Comparison of ENCODE assay signal across 16 mouse cellular contexts in the genomic region with DNA sequence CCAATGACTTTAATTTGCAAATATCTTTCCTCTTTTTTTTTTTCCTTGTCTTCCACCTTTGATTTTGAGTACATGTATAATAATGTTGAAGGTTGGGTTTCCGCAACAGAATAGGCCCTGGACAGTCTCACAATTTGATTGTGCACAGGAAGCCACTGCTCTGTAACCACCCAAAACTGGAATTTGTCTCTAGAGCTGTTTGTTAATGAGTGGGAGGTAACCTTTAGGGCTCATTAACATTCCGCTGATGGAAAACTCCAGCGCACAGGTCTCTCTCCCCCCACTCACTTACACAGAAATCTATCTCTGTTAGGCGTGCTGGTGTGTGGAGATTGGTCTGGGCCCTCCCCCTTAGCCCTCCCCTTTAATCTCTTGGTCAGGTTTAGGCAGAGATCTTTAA.
DNase-seq lines count a peak whose midpoint lies in the region; ATAC-seq and TF ChIP-seq lines count a peak whose summit lies in the region.
"Had no signal": no experiment of that assay in that cellular context is flagged by ENCODE, and none has a peak within 500 bp of the region (broad histone marks: within the 10 kb centered on the region; RNA-seq: fewer than 3 reads in every experiment).

No protein-coding gene starts in this region.

- intact Hi-C loops in left cerebral cortex, postnatal 4 days (cut with DNase I), result loop anchor here (10.0 kb wide), 1 partner anchor 61 kb away; no protein-coding TSS in a partner anchor

- peak; percentile 37 for DNase-seq in retina, postnatal 1 day
- no peak for DNase-seq in retina, embryonic 14.5 days (ENCODE audit: low spot score)
- DNase-seq in left cerebral cortex, postnatal 4 days, result no peak
- DNase-seq in lung, postnatal 0 days (ENCODE audit: low spot score), result no peak
- DNase-seq in lung, adult 18-20 months, result no peak
- DNase-seq: gastrocnemius, postnatal 36 days; heart, postnatal 36 days; kidney, adult 11 months; liver, postnatal 0 days had no signal

- no peak for TF ChIP-seq EP300 in lung, postnatal 0 days (IDR thresholded peaks at IDR 0.05)

- H3K9ac ChIP-seq in forebrain, embryonic 15.5 days (replicated peaks), result no peak overlapping the region
- H3K9ac ChIP-seq in midbrain, embryonic 12.5 days (replicated peaks), result no peak overlapping the region
- H3K9ac ChIP-seq in lung, postnatal 0 days (replicated peaks; ENCODE audit: low read depth), result no peak overlapping the region
- H3K9ac ChIP-seq: limb, embryonic 15.5 days; liver, postnatal 0 days had no signal

- no peaks in the 10 kb centered on the region for H3K36me3 ChIP-seq in forebrain, embryonic 15.5 days
- H3K36me3 ChIP-seq in midbrain, embryonic 12.5 days, result no peaks in the 10 kb centered on the region
- H3K36me3 ChIP-seq in lung, postnatal 0 days (ENCODE audit: insufficient read depth, low read length), result no peaks in the 10 kb centered on the region
- H3K36me3 ChIP-seq: heart, embryonic 10.5 days; limb, embryonic 15.5 days had no signal

- H3K4me1 ChIP-seq in forebrain, embryonic 15.5 days, result peaks cover 47% of the 10 kb centered on the region
- peaks cover 31% of the 10 kb centered on the region for H3K4me1 ChIP-seq in midbrain, embryonic 12.5 days
- H3K4me1 ChIP-seq in lung, postnatal 0 days (ENCODE audit: insufficient read depth, low read depth, low read length), result no peaks in the 10 kb centered on the region

- H3K4me3 ChIP-seq in forebrain, embryonic 15.5 days, result no peak overlapping the region
- H3K4me3 ChIP-seq in midbrain, embryonic 12.5 days, result no peak overlapping the region
- H3K4me3 ChIP-seq in lung, postnatal 0 days (ENCODE audit: low read depth, low read length), result no peak overlapping the region
- H3K4me3 ChIP-seq: heart, embryonic 10.5 days; left cerebral cortex, adult 2 months; limb, embryonic 15.5 days; myocyte had no signal

- WGBS in forebrain, embryonic 15.5 days, result 42% methylated on average over 4 of the region's 4 CpGs
- 68% methylated on average over 4 of the region's 4 CpGs for WGBS in midbrain, embryonic 12.5 days
- WGBS in lung, postnatal 0 days, result 73% methylated on average over 4 of the region's 4 CpGs

- no peak for ATAC-seq in forebrain, embryonic 15.5 days (replicated peaks)
- no peak for ATAC-seq in midbrain, embryonic 12.5 days (ENCODE audit: low FRiP score, low read depth)
- ATAC-seq in lung, postnatal 0 days, result no peak
- ATAC-seq: CD4-positive, CD25-positive, alpha-beta regulatory T cell, adult 4 months; liver, postnatal 0 days had no signal

- no peak for TF ChIP-seq CTCF in lung, postnatal 0 days (IDR thresholded peaks at IDR 0.05)

- no peaks in the 10 kb centered on the region for H3K27me3 ChIP-seq in forebrain, embryonic 15.5 days
- no peaks in the 10 kb centered on the region for H3K27me3 ChIP-seq in midbrain, embryonic 12.5 days
- no peaks in the 10 kb centered on the region for H3K27me3 ChIP-seq in lung, postnatal 0 days (replicated peaks; ENCODE audit: insufficient read depth, low read length)
- H3K27me3 ChIP-seq: limb, embryonic 15.5 days had no signal

- peak overlapping the region; percentile 94 for H3K27ac ChIP-seq in forebrain, embryonic 15.5 days (replicated peaks)
- H3K27ac ChIP-seq in midbrain, embryonic 12.5 days (replicated peaks), result peak overlapping the region; percentile 79
- H3K27ac ChIP-seq in lung, postnatal 0 days (ENCODE audit: low read length), result no peak overlapping the region
- H3K27ac ChIP-seq: heart, embryonic 10.5 days; limb, embryonic 15.5 days had no signal

- no peaks in the 10 kb centered on the region for H3K9me3 ChIP-seq in forebrain, embryonic 15.5 days
- H3K9me3 ChIP-seq in midbrain, embryonic 12.5 days, result no peaks in the 10 kb centered on the region
- no peaks in the 10 kb centered on the region for H3K9me3 ChIP-seq in lung, postnatal 0 days (ENCODE audit: low read length)
- H3K9me3 ChIP-seq: heart, embryonic 10.5 days; limb, embryonic 15.5 days had no signal

- H3K4me2 ChIP-seq in forebrain, embryonic 15.5 days (replicated peaks), result no peak overlapping the region
- no peak overlapping the region for H3K4me2 ChIP-seq in midbrain, embryonic 12.5 days (replicated peaks)
- H3K4me2 ChIP-seq in lung, postnatal 0 days (replicated peaks; ENCODE audit: low read depth, low read length), result no peak overlapping the region
- H3K4me2 ChIP-seq: limb, embryonic 15.5 days had no signal
